Mouse (Mus musculus): ENCODE results near the gene Kremen1. TPM values are rescaled to one million over a fixed set of nuclear protein-coding genes. Genes with fewer than 3 reads are reported as not detected.

Kremen1 gene
- polyA plus RNA-seq, 1 experiment from 2014 or later = 9.8 TPM

- Histone ChIP-seq H3K9ac (ENCODE audit: low read length) (no peak overlapping the region), H3K4me1 (replicated peaks; ENCODE audit: control insufficient read depth, insufficient read depth, low read length) (peaks cover 19% of the 10 kb centered on the region), H3K27me3 (replicated peaks; ENCODE audit: control insufficient read depth, insufficient read depth, low read length) (no peaks in the 10 kb centered on the region), H3K9me3 (ENCODE audit: control insufficient read depth, low read length) (no peaks in the 10 kb centered on the region), H3K36me3 (ENCODE audit: control insufficient read depth, insufficient read depth, low read length) (no peaks in the 10 kb centered on the region), H3K27ac (ENCODE audit: low read depth) (no peak overlapping the region), H3K4me2 (ENCODE audit: low read length) (no peak overlapping the region), H3K4me3 (ENCODE audit: low read depth, low read length) (no peak overlapping the region)
- 82% methylated on average over 13 of the region's 13 CpGs for WGBS
- no peak for ATAC-seq (replicated peaks; ENCODE audit: low FRiP score, low TSS enrichment, low read depth)
- DNase-seq (ENCODE audit: low spot score) = no peak
Observed at GRCm38 (mm10) chr11:5257151-5257862, 4.1 kb downstream of the Kremen1 start.

GRCm38 (mm10) chr11:5255509-5256014 lies 5.8 kb downstream of the Kremen1 start:
- Histone ChIP-seq H3K27ac (ENCODE audit: low read depth) (peak overlapping the region; percentile 51; the same call in 1 of the 2 replicates), H3K4me1 (replicated peaks; ENCODE audit: control insufficient read depth, insufficient read depth, low read length) (peaks cover 17% of the 10 kb centered on the region), H3K9me3 (ENCODE audit: control insufficient read depth, low read length) (no peaks in the 10 kb centered on the region), H3K4me2 (ENCODE audit: low read length) (no peak overlapping the region), H3K9ac (ENCODE audit: low read length) (no peak overlapping the region), H3K27me3 (replicated peaks; ENCODE audit: control insufficient read depth, insufficient read depth, low read length) (no peaks in the 10 kb centered on the region), H3K4me3 (ENCODE audit: low read depth, low read length) (no peak overlapping the region), H3K36me3 (ENCODE audit: control insufficient read depth, insufficient read depth, low read length) (no peaks in the 10 kb centered on the region)
- DNase-seq (ENCODE audit: low spot score) (no peak), ATAC-seq (replicated peaks; ENCODE audit: low FRiP score, low TSS enrichment, low read depth) (no peak)
- WGBS = 47% methylated on average over 9 of the region's 9 CpGs

GRCm38 (mm10) chr11:5254016-5254415 lies 7.3 kb downstream of the Kremen1 start:
- Histone ChIP-seq H3K9me3 (ENCODE audit: control insufficient read depth, low read length) (no peaks in the 10 kb centered on the region), H3K4me1 (replicated peaks; ENCODE audit: control insufficient read depth, insufficient read depth, low read length) (peaks cover 13% of the 10 kb centered on the region), H3K27me3 (replicated peaks; ENCODE audit: control insufficient read depth, insufficient read depth, low read length) (no peaks in the 10 kb centered on the region), H3K9ac (ENCODE audit: low read length) (no peak overlapping the region), H3K36me3 (ENCODE audit: control insufficient read depth, insufficient read depth, low read length) (no peaks in the 10 kb centered on the region), H3K4me2 (ENCODE audit: low read length) (no peak overlapping the region), H3K27ac (ENCODE audit: low read depth) (no peak overlapping the region), H3K4me3 (ENCODE audit: low read depth, low read length) (no peak overlapping the region)
- 68% methylated on average over 2 of the region's 2 CpGs for WGBS
- DNase-seq (ENCODE audit: low spot score) (no peak), ATAC-seq (replicated peaks; ENCODE audit: low FRiP score, low TSS enrichment, low read depth) (no peak)

GRCm38 (mm10) chr11:5253528-5253927 lies 7.8 kb downstream of the Kremen1 start:
- Histone ChIP-seq H3K27me3 (replicated peaks; ENCODE audit: control insufficient read depth, insufficient read depth, low read length) (no peaks in the 10 kb centered on the region), H3K27ac (ENCODE audit: low read depth) (no peak overlapping the region), H3K9me3 (ENCODE audit: control insufficient read depth, low read length) (no peaks in the 10 kb centered on the region), H3K4me1 (replicated peaks; ENCODE audit: control insufficient read depth, insufficient read depth, low read length) (peaks cover 13% of the 10 kb centered on the region), H3K9ac (ENCODE audit: low read length) (no peak overlapping the region), H3K36me3 (ENCODE audit: control insufficient read depth, insufficient read depth, low read length) (no peaks in the 10 kb centered on the region), H3K4me2 (ENCODE audit: low read length) (no peak overlapping the region), H3K4me3 (ENCODE audit: low read depth, low read length) (no peak overlapping the region)
- ATAC-seq (replicated peaks; ENCODE audit: low FRiP score, low TSS enrichment, low read depth) = no peak
- no peak for DNase-seq (ENCODE audit: low spot score)
- WGBS = 52% methylated on average over 3 of the region's 3 CpGs

- Histone ChIP-seq H3K36me3 (ENCODE audit: control insufficient read depth, insufficient read depth, low read length) (no peaks in the 10 kb centered on the region), H3K27me3 (replicated peaks; ENCODE audit: control insufficient read depth, insufficient read depth, low read length) (no peaks in the 10 kb centered on the region), H3K9me3 (ENCODE audit: control insufficient read depth, low read length) (no peaks in the 10 kb centered on the region), H3K4me2 (ENCODE audit: low read length) (no peak overlapping the region), H3K4me3 (ENCODE audit: low read depth, low read length) (no peak overlapping the region), H3K27ac (ENCODE audit: low read depth) (no peak overlapping the region), H3K4me1 (replicated peaks; ENCODE audit: control insufficient read depth, insufficient read depth, low read length) (peaks cover 13% of the 10 kb centered on the region), H3K9ac (ENCODE audit: low read length) (no peak overlapping the region)
- ATAC-seq (replicated peaks; ENCODE audit: low FRiP score, low TSS enrichment, low read depth) (no peak), DNase-seq (ENCODE audit: low spot score) (no peak)
- WGBS = 80% methylated on average over 8 of the region's 8 CpGs
Observed at GRCm38 (mm10) chr11:5252727-5253126, 8.6 kb downstream of the Kremen1 start.

- 46% methylated on average over 6 of the region's 6 CpGs for WGBS
- Histone ChIP-seq H3K36me3 (ENCODE audit: control insufficient read depth, insufficient read depth, low read length) (no peaks in the 10 kb centered on the region), H3K4me2 (ENCODE audit: low read length) (no peak overlapping the region), H3K4me1 (replicated peaks; ENCODE audit: control insufficient read depth, insufficient read depth, low read length) (0 out of 2 replicates have a peak, but pooled peaks cover 9% of the 10 kb centered on the region), H3K9me3 (ENCODE audit: control insufficient read depth, low read length) (no peaks in the 10 kb centered on the region), H3K27ac (ENCODE audit: low read depth) (no peak overlapping the region), H3K4me3 (ENCODE audit: low read depth, low read length) (no peak overlapping the region), H3K27me3 (replicated peaks; ENCODE audit: control insufficient read depth, insufficient read depth, low read length) (no peaks in the 10 kb centered on the region), H3K9ac (ENCODE audit: low read length) (no peak overlapping the region)
- DNase-seq (ENCODE audit: low spot score) (no peak), ATAC-seq (replicated peaks; ENCODE audit: low FRiP score, low TSS enrichment, low read depth) (no peak)
Observed at GRCm38 (mm10) chr11:5251112-5251511, 10.2 kb downstream of the Kremen1 start.

GRCm38 (mm10) chr11:5248200-5248599 lies 13.2 kb downstream of the Kremen1 start:
- DNase-seq (ENCODE audit: low spot score) (no peak), ATAC-seq (replicated peaks; ENCODE audit: low FRiP score, low TSS enrichment, low read depth) (no peak)
- Histone ChIP-seq H3K27ac (ENCODE audit: low read depth) (no peak overlapping the region), H3K36me3 (ENCODE audit: control insufficient read depth, insufficient read depth, low read length) (no peaks in the 10 kb centered on the region), H3K4me3 (ENCODE audit: low read depth, low read length) (no peak overlapping the region), H3K4me1 (replicated peaks; ENCODE audit: control insufficient read depth, insufficient read depth, low read length) (peaks cover 25% of the 10 kb centered on the region), H3K9me3 (ENCODE audit: control insufficient read depth, low read length) (no peaks in the 10 kb centered on the region), H3K9ac (ENCODE audit: low read length) (no peak overlapping the region), H3K27me3 (replicated peaks; ENCODE audit: control insufficient read depth, insufficient read depth, low read length) (no peaks in the 10 kb centered on the region), H3K4me2 (ENCODE audit: low read length) (no peak overlapping the region)
- WGBS = 62% methylated on average over 2 of the region's 2 CpGs

GRCm38 (mm10) chr11:5245431-5245830 lies 15.9 kb downstream of the Kremen1 start:
- H3K4me1 ChIP-seq (replicated peaks; ENCODE audit: control insufficient read depth, insufficient read depth, low read length) = peaks cover 28% of the 10 kb centered on the region
- ATAC-seq (replicated peaks; ENCODE audit: low FRiP score, low TSS enrichment, low read depth) (no peak), DNase-seq (ENCODE audit: low spot score) (no peak)
- H3K36me3 ChIP-seq (ENCODE audit: control insufficient read depth, insufficient read depth, low read length) = peaks cover 6% of the 10 kb centered on the region
- H3K9me3 ChIP-seq (ENCODE audit: control insufficient read depth, low read length) = no peaks in the 10 kb centered on the region
- H3K27me3 ChIP-seq (replicated peaks; ENCODE audit: control insufficient read depth, insufficient read depth, low read length) = no peaks in the 10 kb centered on the region
- H3K9ac ChIP-seq (ENCODE audit: low read length) = no peak overlapping the region
- H3K4me2 ChIP-seq (ENCODE audit: low read length) = no peak overlapping the region
- no peak overlapping the region for H3K4me3 ChIP-seq (ENCODE audit: low read depth, low read length)
- 70% methylated on average over 7 of the region's 7 CpGs for WGBS
- no peak overlapping the region for H3K27ac ChIP-seq (ENCODE audit: low read depth)

- Histone ChIP-seq H3K4me1 (replicated peaks; ENCODE audit: control insufficient read depth, insufficient read depth, low read length) (peaks cover 35% of the 10 kb centered on the region), H3K27me3 (replicated peaks; ENCODE audit: control insufficient read depth, insufficient read depth, low read length) (no peaks in the 10 kb centered on the region), H3K27ac (ENCODE audit: low read depth) (no peak overlapping the region), H3K4me3 (ENCODE audit: low read depth, low read length) (no peak overlapping the region), H3K4me2 (ENCODE audit: low read length) (peak overlapping the region; percentile 25), H3K36me3 (ENCODE audit: control insufficient read depth, insufficient read depth, low read length) (peaks cover 6% of the 10 kb centered on the region), H3K9me3 (ENCODE audit: control insufficient read depth, low read length) (no peaks in the 10 kb centered on the region), H3K9ac (ENCODE audit: low read length) (no peak overlapping the region)
- DNase-seq (ENCODE audit: low spot score) (no peak), ATAC-seq (replicated peaks; ENCODE audit: low FRiP score, low TSS enrichment, low read depth) (no peak)
- WGBS = 43% methylated on average over 8 of the region's 8 CpGs
Observed at GRCm38 (mm10) chr11:5244749-5245130, 16.6 kb downstream of the Kremen1 start.
